Mouse (Mus musculus) forebrain, embryonic 14.5 days (tissue): Measurements from ENCODE around the gene Klhl3. TPM values are rescaled to one million over a fixed set of nuclear protein-coding genes. Genes with fewer than 3 reads are reported as not detected.
A peak's percentile ranks its signal among the peaks of the same experiment; 100 is the strongest.

Experiments
- ATAC-seq: fragments of 200-750 bp; cut with Nextera tagmentation; 2 replicates; pipeline ENCODE4 v1.8.0; 2017; ENCODE audit warnings: mild to moderate bottlenecking, moderate library complexity
- DNase-seq: peaks from one replicate; pipeline ENCODE4 v3.0.0-alpha.2; 2015; ENCODE audit warnings: low spot score
- H3K27ac ChIP-seq: fragments of 300-500 bp; sonication (generic); 2 replicates; pipeline ENCODE4 v1.5.1; 2014; ENCODE audit warnings: low read depth, mild to moderate bottlenecking, control low read depth, low read length, moderate library complexity
- H3K27me3 ChIP-seq: fragments of 300-500 bp; sonication (generic); replicated peaks from 2 replicates; pipeline ENCODE4 v1.6.1; 2014; ENCODE audit warnings: low read length, control low read depth, mixed read lengths; ENCODE audit not compliant: control insufficient read depth, insufficient read depth
- H3K36me3 ChIP-seq: fragments of 300-500 bp; sonication (generic); 2 replicates; pipeline ENCODE4 v1.6.1; 2014; ENCODE audit warnings: low read length, control low read depth; ENCODE audit not compliant: control insufficient read depth, insufficient read depth
- H3K4me1 ChIP-seq: fragments of 300-500 bp; sonication (generic); 2 replicates; pipeline ENCODE4 v1.6.1; 2014; ENCODE audit warnings: antibody characterized with exemption, low read length, control low read depth; ENCODE audit not compliant: control insufficient read depth, insufficient read depth
- H3K4me2 ChIP-seq: fragments of 300-500 bp; sonication (generic); 2 replicates; pipeline ENCODE4 v1.6.1; 2014; ENCODE audit warnings: mild to moderate bottlenecking, control low read depth, low read length
- H3K4me3 ChIP-seq: fragments of 300-500 bp; sonication (generic); 2 replicates; pipeline ENCODE4 v1.5.1; 2014; ENCODE audit warnings: low read depth, low read length, control low read depth
- H3K9ac ChIP-seq: fragments of 300-500 bp; sonication (generic); 2 replicates; pipeline ENCODE4 v1.6.1; 2014; ENCODE audit warnings: mild to moderate bottlenecking, low read length, control low read depth, moderate library complexity
- H3K9me3 ChIP-seq: fragments of 300-500 bp; sonication (generic); replicated peaks from 2 replicates; pipeline ENCODE4 v1.6.1; 2016; ENCODE audit warnings: low read length, control low read depth, mixed read lengths; ENCODE audit not compliant: control insufficient read depth
- WGBS: fragments of 180-500 bp; shearing (Covaris S2); extraction: QIAGEN DNeasy Blood & Tissue Kit; methylation state at CpG from one replicate; pipeline ENCODE4 v1.1.7; 2014; 5-methylcytosine and 5-hydroxymethylcytosine counted together
- polyA plus RNA-seq: library from polyadenylated mRNA; unstranded; fragments of >200 nt; fragmentation: Nextera tagmentation; extraction: Ambion mirVana; gene quantifications from 2 replicates; pipeline ENCODE4 v1.2.1, GENCODE M21; 2014

Klhl3 gene
- polyA plus RNA-seq: 5.3 and 6.5 TPM in 2 replicates

- Histone ChIP-seq H3K9ac (peak within 1 kb of the TSS; percentile 67), H3K4me3 (peak within 1 kb of the TSS; percentile 47), H3K9me3 (no peaks in the 10 kb centered on the region), H3K36me3 (no peaks in the 10 kb centered on the region), H3K27me3 (no peaks in the 10 kb centered on the region), H3K27ac (peak within 1 kb of the TSS; percentile 81), H3K4me2 (peak within 1 kb of the TSS; percentile 67), H3K4me1 (peaks cover 9% of the 10 kb centered on the region)
- ATAC-seq (peak; percentile 88), DNase-seq (peak; percentile 84)
- WGBS: under 1% methylated on average over 35 of the region's 35 CpGs
Measured at GRCm38 (mm10) chr13:58113061-58113900, at the start of gene Klhl3. Klhl3 (minus strand) TSS chr13:58113592.

GRCm38 (mm10) chr13:58160761-58161160 is 47.4 kb upstream of the Klhl3 start:
- 95% methylated on average over 15 of the region's 15 CpGs for WGBS
- peaks cover 33% of the 10 kb centered on the region for H3K36me3 ChIP-seq
- DNase-seq (no peak), ATAC-seq (no peak)
- H3K9me3 ChIP-seq: no peaks in the 10 kb centered on the region
- no peak overlapping the region for H3K9ac ChIP-seq
- peaks cover 8% of the 10 kb centered on the region; the same call in 1 of the 2 replicates for H3K4me1 ChIP-seq
- no peak overlapping the region for H3K27ac ChIP-seq
- no peaks in the 10 kb centered on the region for H3K27me3 ChIP-seq
- no peak overlapping the region for H3K4me2 ChIP-seq
- no peak overlapping the region for H3K4me3 ChIP-seq

GRCm38 (mm10) chr13:58158099-58158912 is 44.9 kb upstream of the Klhl3 start:
- Histone ChIP-seq H3K4me3 (peak overlapping the region; percentile 86), H3K4me1 (peaks cover 8% of the 10 kb centered on the region; the same call in 1 of the 2 replicates), H3K27ac (no peak overlapping the region), H3K9ac (peak overlapping the region; percentile 91), H3K27me3 (no peaks in the 10 kb centered on the region), H3K4me2 (peak overlapping the region; percentile 87), H3K9me3 (no peaks in the 10 kb centered on the region), H3K36me3 (peaks cover 22% of the 10 kb centered on the region)
- WGBS: 9% methylated on average over 16 of the region's 16 CpGs
- DNase-seq (peak; percentile 95), ATAC-seq (peak; percentile 63)

- Histone ChIP-seq H3K36me3 (peaks cover 16% of the 10 kb centered on the region), H3K9ac (peak within 1 kb of the TSS; percentile 91), H3K27ac (peak within 1 kb of the TSS; percentile 27; the same call in 1 of the 2 replicates), H3K4me2 (peak within 1 kb of the TSS; percentile 87), H3K4me1 (peaks cover 8% of the 10 kb centered on the region; the same call in 1 of the 2 replicates), H3K27me3 (no peaks in the 10 kb centered on the region), H3K4me3 (peak within 1 kb of the TSS; percentile 86), H3K9me3 (no peaks in the 10 kb centered on the region)
- DNase-seq (peak; percentile 87), ATAC-seq (peak; percentile 90)
- under 1% methylated on average over 30 of the region's 30 CpGs for WGBS
Measured at GRCm38 (mm10) chr13:58157447-58158098, 44.2 kb upstream of the Klhl3 start, which contains the start of gene Idnk. Idnk (plus strand) TSS chr13:58157649.

GRCm38 (mm10) chr13:58157036-58157435 is 43.6 kb upstream of the Klhl3 start:
- Histone ChIP-seq H3K27me3 (no peaks in the 10 kb centered on the region), H3K4me1 (peaks cover 8% of the 10 kb centered on the region; the same call in 1 of the 2 replicates), H3K4me2 (peak overlapping the region; percentile 87), H3K36me3 (peaks cover 16% of the 10 kb centered on the region), H3K9ac (peak overlapping the region; percentile 91), H3K4me3 (peak overlapping the region; percentile 86), H3K9me3 (no peaks in the 10 kb centered on the region), H3K27ac (0 out of 2 replicates have a peak overlapping the region, but pooled peaks have one; percentile 27)
- peak; percentile 11; the same call in 1 of the 2 replicates for ATAC-seq
- 23% methylated on average over 8 of the region's 8 CpGs for WGBS
- DNase-seq: no peak

- H3K4me3 ChIP-seq: no peak overlapping the region
- no peak overlapping the region for H3K4me2 ChIP-seq
- H3K27me3 ChIP-seq: no peaks in the 10 kb centered on the region
- H3K27ac ChIP-seq: no peak overlapping the region
- peaks cover 8% of the 10 kb centered on the region; the same call in 1 of the 2 replicates for H3K4me1 ChIP-seq
- ATAC-seq: no peak
- H3K9me3 ChIP-seq: no peaks in the 10 kb centered on the region
- H3K36me3 ChIP-seq: peaks cover 12% of the 10 kb centered on the region
- no peak for DNase-seq
- H3K9ac ChIP-seq: no peak overlapping the region
- 81% methylated on average over 2 of the region's 2 CpGs for WGBS
Measured at GRCm38 (mm10) chr13:58156031-58156430, 42.6 kb upstream of the Klhl3 start.

GRCm38 (mm10) chr13:58150442-58150841 is 37.0 kb upstream of the Klhl3 start:
- H3K27me3 ChIP-seq: no peaks in the 10 kb centered on the region
- H3K9me3 ChIP-seq: no peaks in the 10 kb centered on the region
- no peak overlapping the region for H3K4me3 ChIP-seq
- H3K36me3 ChIP-seq: no peaks in the 10 kb centered on the region
- DNase-seq (no peak), ATAC-seq (no peak)
- no peak overlapping the region for H3K4me2 ChIP-seq
- no peak overlapping the region for H3K27ac ChIP-seq
- H3K9ac ChIP-seq: no peak overlapping the region
- WGBS: 75% methylated on average over 11 of the region's 11 CpGs
- 0 out of 2 replicates have a peak, but pooled peaks cover 3% of the 10 kb centered on the region for H3K4me1 ChIP-seq

- Histone ChIP-seq H3K4me3 (no peak overlapping the region), H3K36me3 (no peaks in the 10 kb centered on the region), H3K27ac (no peak overlapping the region), H3K4me2 (no peak overlapping the region), H3K4me1 (0 out of 2 replicates have a peak, but pooled peaks cover 3% of the 10 kb centered on the region), H3K9me3 (no peaks in the 10 kb centered on the region), H3K27me3 (no peaks in the 10 kb centered on the region), H3K9ac (no peak overlapping the region)
- WGBS: 85% methylated on average over 3 of the region's 3 CpGs
- DNase-seq (no peak), ATAC-seq (no peak)
Measured at GRCm38 (mm10) chr13:58149629-58150028, 36.2 kb upstream of the Klhl3 start.
